Mouse (Mus musculus): ENCODE measurements around the gene Fblim1. TPM values are rescaled to one million over a fixed set of nuclear protein-coding genes. Genes with fewer than 3 reads are reported as not detected.
"Not testable (repeated sequence)": the region's sequence is repeated elsewhere in the genome, so short reads cannot be mapped to it uniquely, and the experiment has no call there.

Fblim1 gene
- polyA plus RNA-seq, 1 experiment from 2014 or later = 68.1 TPM

- not testable (repeated sequence) for H3K27me3 ChIP-seq (replicated peaks; ENCODE audit: low read depth, poor library complexity, severe bottlenecking); H3K4me3 ChIP-seq; DNase-seq (ENCODE audit: low spot score); H3K36me3 ChIP-seq (replicated peaks); H3K27ac ChIP-seq (replicated peaks); H3K9me3 ChIP-seq
- WGBS = 87% methylated on average over 8 of the region's 9 CpGs
- H3K4me1 ChIP-seq = peaks cover 24% of the 10 kb centered on the region
Observed at GRCm38 (mm10) chr4:141554255-141554865, 51.5 kb downstream of the Fblim1 start.

- Histone ChIP-seq H3K4me3 (no peak overlapping the region), H3K27me3 (replicated peaks; ENCODE audit: low read depth, poor library complexity, severe bottlenecking) (no peaks in the 10 kb centered on the region), H3K4me1 (peaks cover 22% of the 10 kb centered on the region), H3K9me3 (no peaks in the 10 kb centered on the region), H3K27ac (replicated peaks) (no peak overlapping the region), H3K36me3 (replicated peaks) (no peaks in the 10 kb centered on the region)
- 27% methylated on average over 2 of the region's 2 CpGs for WGBS
- DNase-seq (ENCODE audit: low spot score) = peak; percentile 49
Observed at GRCm38 (mm10) chr4:141552484-141552883, 53.4 kb downstream of the Fblim1 start.

- peak overlapping the region; percentile 99 for H3K27ac ChIP-seq (replicated peaks)
- no peaks in the 10 kb centered on the region for H3K27me3 ChIP-seq (replicated peaks; ENCODE audit: low read depth, poor library complexity, severe bottlenecking)
- peak overlapping the region; percentile 77 for H3K4me3 ChIP-seq
- peaks cover 31% of the 10 kb centered on the region for H3K4me1 ChIP-seq
- 27% methylated on average over 9 of the region's 9 CpGs for WGBS
- no peak for DNase-seq (ENCODE audit: low spot score)
- no peaks in the 10 kb centered on the region for H3K9me3 ChIP-seq
- no peaks in the 10 kb centered on the region for H3K36me3 ChIP-seq (replicated peaks)
Observed at GRCm38 (mm10) chr4:141547299-141547698, 58.6 kb downstream of the Fblim1 start.

GRCm38 (mm10) chr4:141546334-141547200 is 59.3 kb downstream of the Fblim1 start:
- WGBS = under 1% methylated on average over 98 of the region's 98 CpGs
- DNase-seq (ENCODE audit: low spot score) = peak; percentile 93
- peak overlapping the region; percentile 77 for H3K4me3 ChIP-seq

GRCm38 (mm10) chr4:141545743-141546333 is 60.1 kb downstream of the Fblim1 start:
- 0% methylated on average over 55 of the region's 56 CpGs for WGBS
- no peaks in the 10 kb centered on the region for H3K36me3 ChIP-seq (replicated peaks)
- H3K27ac ChIP-seq (replicated peaks) = peak overlapping the region; percentile 99
- H3K9me3 ChIP-seq = no peaks in the 10 kb centered on the region
- peak overlapping the region; percentile 77 for H3K4me3 ChIP-seq
- DNase-seq (ENCODE audit: low spot score) = peak; percentile 100
- no peaks in the 10 kb centered on the region for H3K27me3 ChIP-seq (replicated peaks; ENCODE audit: low read depth, poor library complexity, severe bottlenecking)
- peaks cover 26% of the 10 kb centered on the region for H3K4me1 ChIP-seq

More at GRCm38 (mm10) chr4:141546334-141547200, 59.3 kb downstream of the Fblim1 start:
- Histone ChIP-seq H3K27ac (replicated peaks) (peak overlapping the region; percentile 99), H3K4me1 (peaks cover 26% of the 10 kb centered on the region), H3K9me3 (no peaks in the 10 kb centered on the region), H3K27me3 (replicated peaks; ENCODE audit: low read depth, poor library complexity, severe bottlenecking) (no peaks in the 10 kb centered on the region), H3K36me3 (replicated peaks) (no peaks in the 10 kb centered on the region)

GRCm38 (mm10) chr4:141545071-141545742 is 60.7 kb downstream of the Fblim1 start:
- Histone ChIP-seq H3K27ac (replicated peaks) (peak overlapping the region; percentile 99), H3K4me1 (peaks cover 26% of the 10 kb centered on the region), H3K9me3 (no peaks in the 10 kb centered on the region), H3K4me3 (peak overlapping the region; percentile 77), H3K36me3 (replicated peaks) (no peaks in the 10 kb centered on the region), H3K27me3 (replicated peaks; ENCODE audit: low read depth, poor library complexity, severe bottlenecking) (no peaks in the 10 kb centered on the region)
- peak; percentile 76 for DNase-seq (ENCODE audit: low spot score)
- under 1% methylated on average over 45 of the region's 45 CpGs for WGBS

- no peak overlapping the region; the same call in 1 of the 2 replicates for H3K27ac ChIP-seq (replicated peaks)
- peak overlapping the region; percentile 77 for H3K4me3 ChIP-seq
- no peaks in the 10 kb centered on the region for H3K36me3 ChIP-seq (replicated peaks)
- 41% methylated on average over 2 of the region's 2 CpGs for WGBS
- no peak for DNase-seq (ENCODE audit: low spot score)
- no peaks in the 10 kb centered on the region for H3K9me3 ChIP-seq
- H3K4me1 ChIP-seq = peaks cover 27% of the 10 kb centered on the region
- no peaks in the 10 kb centered on the region for H3K27me3 ChIP-seq (replicated peaks; ENCODE audit: low read depth, poor library complexity, severe bottlenecking)
Observed at GRCm38 (mm10) chr4:141544536-141544935, 61.4 kb downstream of the Fblim1 start.

GRCm38 (mm10) chr4:141543593-141543992 is 62.3 kb downstream of the Fblim1 start:
- peaks cover 30% of the 10 kb centered on the region for H3K4me1 ChIP-seq
- no peak overlapping the region for H3K4me3 ChIP-seq
- WGBS = 80% methylated on average over 3 of the region's 3 CpGs

GRCm38 (mm10) chr4:141541851-141542250 is 64.0 kb downstream of the Fblim1 start:
- Histone ChIP-seq H3K36me3 (replicated peaks) (no peaks in the 10 kb centered on the region), H3K4me3 (no peak overlapping the region), H3K27me3 (replicated peaks; ENCODE audit: low read depth, poor library complexity, severe bottlenecking) (no peaks in the 10 kb centered on the region), H3K27ac (replicated peaks) (no peak overlapping the region), H3K4me1 (peaks cover 22% of the 10 kb centered on the region), H3K9me3 (no peaks in the 10 kb centered on the region)
- DNase-seq (ENCODE audit: low spot score) = no peak
- WGBS = 40% methylated on average over 7 of the region's 7 CpGs

More at GRCm38 (mm10) chr4:141543593-141543992, 62.3 kb downstream of the Fblim1 start:
- no peaks in the 10 kb centered on the region for H3K9me3 ChIP-seq
- no peaks in the 10 kb centered on the region for H3K27me3 ChIP-seq (replicated peaks; ENCODE audit: low read depth, poor library complexity, severe bottlenecking)
- H3K36me3 ChIP-seq (replicated peaks) = no peaks in the 10 kb centered on the region
- DNase-seq (ENCODE audit: low spot score) = no peak
- H3K27ac ChIP-seq (replicated peaks) = no peak overlapping the region

GRCm38 (mm10) chr4:141540844-141541243 is 65.1 kb downstream of the Fblim1 start:
- no peak overlapping the region for H3K27ac ChIP-seq (replicated peaks)
- no peak overlapping the region for H3K4me3 ChIP-seq
- no peaks in the 10 kb centered on the region for H3K9me3 ChIP-seq
- H3K36me3 ChIP-seq (replicated peaks) = no peaks in the 10 kb centered on the region
- H3K27me3 ChIP-seq (replicated peaks; ENCODE audit: low read depth, poor library complexity, severe bottlenecking) = no peaks in the 10 kb centered on the region
- peaks cover 32% of the 10 kb centered on the region for H3K4me1 ChIP-seq
- no peak for DNase-seq (ENCODE audit: low spot score)
- 77% methylated on average over 3 of the region's 3 CpGs for WGBS

- DNase-seq (ENCODE audit: low spot score) = no peak
- Histone ChIP-seq H3K4me3 (peak overlapping the region; percentile 97), H3K9me3 (no peaks in the 10 kb centered on the region), H3K36me3 (replicated peaks) (no peaks in the 10 kb centered on the region), H3K27ac (replicated peaks) (peak overlapping the region; percentile 96), H3K27me3 (replicated peaks; ENCODE audit: low read depth, poor library complexity, severe bottlenecking) (no peaks in the 10 kb centered on the region), H3K4me1 (peaks cover 36% of the 10 kb centered on the region)
- 53% methylated on average over 12 of the region's 12 CpGs for WGBS
Observed at GRCm38 (mm10) chr4:141539213-141539767, 66.6 kb downstream of the Fblim1 start.
